Mouse (Mus musculus): Measurements from ENCODE around the gene Iltifb.
"Not testable (repeated sequence)": the region's sequence is repeated elsewhere in the genome, so short reads cannot be mapped to it uniquely, and the experiment has no call there.

Gene Iltifb

GRCm38 (mm10) chr10:118294938-118295337, at the start of gene Iltifb:
Iltifb (minus strand) TSS chr10:118295038.
- DNase-seq (ENCODE audit: extremely low read depth, low read depth): no peak

- DNase-seq (ENCODE audit: extremely low read depth, low read depth): not testable (repeated sequence)
Observed at GRCm38 (mm10) chr10:118343155-118343554, 48.3 kb upstream of the Iltifb start, which contains the start of gene Gm9046. Gm9046 (minus strand) TSS chr10:118343255.

- not testable (repeated sequence) for DNase-seq (ENCODE audit: extremely low read depth, low read depth)
Observed at GRCm38 (mm10) chr10:118337731-118338130, 42.9 kb upstream of the Iltifb start, which contains the start of gene Gm9045. Gm9045 (minus strand) TSS chr10:118337831.

DNA sequence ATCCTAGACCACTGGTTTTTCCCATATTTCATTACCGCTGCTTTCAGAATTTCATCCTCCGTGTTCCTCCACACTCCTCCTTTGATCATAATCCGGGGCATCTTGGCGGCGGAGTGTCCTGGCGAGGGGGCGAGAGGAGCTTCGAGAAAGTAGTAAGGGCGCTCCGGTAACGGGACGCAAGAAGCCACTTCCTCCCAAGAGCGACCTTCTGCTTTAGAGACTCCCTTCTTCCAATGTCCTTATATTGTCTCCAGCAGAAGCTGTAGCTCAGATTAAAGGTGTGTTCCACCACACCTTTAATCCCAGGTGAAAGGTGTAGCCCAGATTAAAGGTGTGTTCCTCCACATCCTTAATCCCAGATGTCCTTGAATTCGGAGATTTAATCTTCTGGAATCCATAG, 37.5 kb upstream of the Iltifb start, which contains the start of gene Gm9044:
Gene Gm9044, minus strand, starts transcription at position 101 of the 400 bp plus-strand sequence.
- DNase-seq (ENCODE audit: extremely low read depth, low read depth): not testable (repeated sequence)

DNA sequence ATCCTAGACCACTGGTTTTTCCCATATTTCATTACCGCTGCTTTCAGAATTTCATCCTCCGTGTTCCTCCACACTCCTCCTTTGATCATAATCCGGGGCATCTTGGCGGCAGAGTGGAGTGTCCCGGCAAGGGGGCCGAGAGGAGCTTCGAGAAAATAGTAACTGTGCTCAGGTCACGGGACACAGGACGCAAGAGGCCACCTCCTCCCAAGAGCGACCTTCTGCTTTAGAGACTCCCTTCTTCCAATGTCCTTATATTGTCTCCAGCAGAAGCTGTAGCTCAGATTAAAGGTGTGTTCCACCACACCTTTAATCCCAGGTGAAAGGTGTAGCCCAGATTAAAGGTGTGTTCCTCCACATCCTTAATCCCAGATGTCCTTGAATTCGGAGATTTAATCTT, 32.0 kb upstream of the Iltifb start, which contains the start of gene Gm9040:
Gene Gm9040, minus strand, starts transcription at position 101 of the 400 bp plus-strand sequence.
- not testable (repeated sequence) for DNase-seq (ENCODE audit: extremely low read depth, low read depth)

- no peak for DNase-seq (ENCODE audit: extremely low read depth, low read depth)
Observed at GRCm38 (mm10) chr10:118319024-118319423, 24.2 kb upstream of the Iltifb start.

DNA sequence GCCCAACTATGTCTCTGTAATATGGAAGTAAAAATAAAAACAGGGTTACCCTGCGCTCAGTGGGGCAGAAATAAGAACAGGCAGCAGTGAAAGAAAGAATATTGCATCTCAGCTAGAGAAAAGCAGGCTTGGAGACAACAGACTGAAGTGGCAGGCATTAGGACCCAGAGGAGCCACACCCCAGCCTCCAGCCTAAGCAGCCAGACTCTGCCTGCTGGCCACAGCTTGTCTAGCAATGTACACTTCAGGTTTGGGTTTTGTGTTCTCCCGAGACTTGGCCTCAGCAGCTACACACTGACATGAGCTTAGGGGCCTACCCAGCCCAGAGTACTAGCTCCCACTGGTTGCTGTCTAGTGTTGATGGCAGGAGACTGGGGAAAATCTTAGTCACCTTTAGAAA, 7.3 kb upstream of the Iltifb start:
- DNase-seq (ENCODE audit: extremely low read depth, low read depth): not testable (repeated sequence)

DNA sequence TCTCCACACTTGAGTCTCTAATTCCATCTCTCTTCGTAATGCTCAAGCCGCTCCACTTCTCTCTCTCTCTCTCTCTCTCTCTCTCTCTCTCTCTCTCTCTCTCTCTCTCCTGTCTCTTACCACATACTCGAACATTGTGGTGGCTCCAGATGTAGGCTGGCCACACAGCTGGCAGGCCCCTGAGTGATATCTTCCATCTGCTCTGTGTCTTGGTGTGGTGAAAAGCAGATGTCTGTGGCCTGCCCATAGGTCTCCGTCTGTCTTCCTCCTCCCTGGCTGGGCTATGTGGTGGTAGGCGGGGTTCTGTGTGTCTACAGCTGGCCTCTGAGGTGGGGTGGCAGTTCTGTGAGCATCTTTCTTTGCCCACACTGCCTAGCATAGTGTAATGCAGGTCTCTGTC, 11.8 kb downstream of the Iltifb start:
- DNase-seq (ENCODE audit: extremely low read depth, low read depth): not testable (repeated sequence)

- not testable (repeated sequence) for DNase-seq (ENCODE audit: extremely low read depth, low read depth)
Observed at GRCm38 (mm10) chr10:118282565-118282964, 12.3 kb downstream of the Iltifb start.

- not testable (repeated sequence) for DNase-seq (ENCODE audit: extremely low read depth, low read depth)
Observed at GRCm38 (mm10) chr10:118278069-118278468, 16.8 kb downstream of the Iltifb start.

DNA sequence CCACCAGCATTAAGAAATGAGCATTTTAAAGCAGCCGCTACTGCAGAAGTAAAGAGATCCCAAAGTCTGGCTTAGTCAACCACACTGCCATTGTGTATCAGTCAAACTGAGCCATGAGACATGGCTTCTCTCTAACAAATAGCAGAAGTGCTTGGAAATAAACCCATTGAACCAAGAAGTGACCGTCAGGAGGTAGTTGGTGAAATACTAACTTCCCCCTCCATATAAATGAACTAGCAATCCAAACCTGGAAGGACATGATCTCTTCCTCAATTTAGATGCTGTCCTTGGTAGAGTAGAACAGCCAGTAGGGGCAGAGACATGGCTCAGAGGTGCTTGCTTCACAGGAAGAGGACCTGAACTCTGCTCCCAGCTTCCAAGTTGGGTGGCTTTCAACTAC, 23.4 kb downstream of the Iltifb start:
- not testable (repeated sequence) for DNase-seq (ENCODE audit: extremely low read depth, low read depth)

DNA sequence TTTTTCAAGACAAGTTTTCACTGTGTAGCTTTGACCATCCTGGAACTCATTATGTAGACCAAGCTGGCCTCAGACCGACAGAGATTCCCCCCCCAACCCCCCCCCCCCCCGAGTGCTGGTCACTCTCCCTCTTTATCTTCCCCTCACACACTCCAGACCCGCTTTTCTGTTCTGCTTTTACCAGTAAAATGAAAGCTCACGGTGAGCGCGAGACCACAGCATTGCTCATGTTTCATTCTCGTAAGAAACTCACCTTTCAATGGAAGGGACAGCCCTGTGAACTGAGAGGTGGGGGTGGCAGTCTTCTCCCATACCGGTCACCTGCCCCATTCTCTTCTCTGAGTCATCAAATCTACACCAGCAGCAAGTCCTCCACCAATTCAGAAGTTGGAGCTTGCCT, 26.0 kb downstream of the Iltifb start:
- not testable (repeated sequence) for DNase-seq (ENCODE audit: extremely low read depth, low read depth)

DNA sequence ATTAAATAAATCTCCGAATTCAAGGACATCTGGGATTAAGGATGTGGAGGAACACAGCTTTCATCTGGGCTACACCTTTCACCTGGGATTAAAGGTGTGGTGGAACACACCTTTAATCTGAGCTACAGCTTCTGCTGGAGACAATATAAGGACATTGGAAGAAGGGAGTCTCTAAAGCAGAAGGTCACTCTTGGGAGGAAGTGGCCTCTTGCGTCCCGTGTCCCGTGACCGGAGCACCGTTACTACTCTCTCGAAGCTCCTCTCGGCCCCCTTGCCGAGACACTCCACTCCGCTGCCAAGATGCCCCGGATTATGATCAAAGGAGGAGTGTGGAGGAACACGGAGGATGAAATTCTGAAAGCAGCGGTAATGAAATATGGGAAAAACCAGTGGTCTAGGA, 36.5 kb downstream of the Iltifb start, which contains the start of gene Gm32802:
Gene Gm32802, plus strand, starts transcription at position 301 of the 400 bp plus-strand sequence.
- not testable (repeated sequence) for DNase-seq (ENCODE audit: extremely low read depth, low read depth)

DNA sequence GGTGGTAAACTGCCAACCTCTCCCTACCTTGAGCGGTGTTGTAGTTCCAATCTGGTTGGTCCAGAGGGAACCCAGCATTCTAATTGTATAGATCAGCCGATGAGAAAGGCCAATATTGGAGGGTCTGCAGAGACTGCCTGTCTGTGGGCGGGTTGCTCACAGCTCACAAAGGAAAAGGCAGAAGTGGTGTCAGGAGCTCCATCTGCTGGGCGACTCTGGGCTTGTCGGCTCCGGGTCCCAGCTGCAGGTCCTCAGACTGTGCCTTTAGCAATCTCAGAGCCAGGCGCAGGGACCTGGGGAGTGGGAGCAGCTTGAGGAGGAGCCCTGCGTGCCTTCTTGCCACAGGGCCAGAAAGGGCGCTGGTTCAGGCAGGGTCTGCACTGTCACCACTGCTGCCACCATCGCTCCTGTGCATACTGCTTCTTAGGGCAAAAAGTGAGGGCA, 44.0 kb downstream of the Iltifb start:
- no peak for DNase-seq (ENCODE audit: extremely low read depth, low read depth)

- DNase-seq (ENCODE audit: extremely low read depth, low read depth): not testable (repeated sequence)
Observed at GRCm38 (mm10) chr10:118249006-118249595, 45.7 kb downstream of the Iltifb start.

- DNase-seq (ENCODE audit: extremely low read depth, low read depth): not testable (repeated sequence)
Observed at GRCm38 (mm10) chr10:118240680-118241079, 54.2 kb downstream of the Iltifb start, which contains the start of gene Gm32717. Gm32717 (minus strand) TSS chr10:118240780.
